Mouse (Mus musculus) lung, embryonic 14.5 days (tissue): ENCODE results near the gene Mlip. TPM values are rescaled to one million over a fixed set of nuclear protein-coding genes. Genes with fewer than 3 reads are reported as not detected.

Experiments
- ATAC-seq: fragments of 200-750 bp; cut with Nextera tagmentation; 2 replicates; pipeline ENCODE4 v1.8.0; 2017; ENCODE audit warnings: mild to moderate bottlenecking, moderate TSS enrichment, moderate library complexity; ENCODE audit not compliant: insufficient read depth
- DNase-seq: peaks from one replicate; pipeline ENCODE4 v3.0.0-alpha.2; 2015
- H3K27ac ChIP-seq: fragments of 300-500 bp; sonication (generic); 2 replicates; pipeline ENCODE4 v1.5.1; 2014; ENCODE audit warnings: low read depth, mild to moderate bottlenecking, moderate library complexity
- H3K27me3 ChIP-seq: fragments of 300-500 bp; sonication (generic); 2 replicates; pipeline ENCODE4 v1.6.1; 2014; ENCODE audit warnings: low read length, control low read depth; ENCODE audit not compliant: insufficient read depth
- H3K36me3 ChIP-seq: fragments of 300-500 bp; sonication (generic); 2 replicates; pipeline ENCODE4 v1.6.1; 2014; ENCODE audit warnings: control low read depth; ENCODE audit not compliant: insufficient read depth
- H3K4me1 ChIP-seq: fragments of 300-500 bp; sonication (generic); 2 replicates; pipeline ENCODE4 v1.6.1; 2014; ENCODE audit warnings: antibody characterized with exemption, control low read depth; ENCODE audit not compliant: insufficient read depth
- H3K4me2 ChIP-seq: fragments of 300-500 bp; sonication (generic); 2 replicates; pipeline ENCODE4 v1.6.1; 2014; ENCODE audit warnings: mild to moderate bottlenecking
- H3K4me3 ChIP-seq: fragments of 300-500 bp; sonication (generic); 2 replicates; pipeline ENCODE4 v1.5.1; 2014; ENCODE audit warnings: low read depth, low read length
- H3K9ac ChIP-seq: fragments of 300-500 bp; sonication (generic); 2 replicates; pipeline ENCODE4 v1.6.1; 2014
- H3K9me3 ChIP-seq: fragments of 300-500 bp; sonication (generic); 2 replicates; pipeline ENCODE4 v1.6.1; 2016; ENCODE audit warnings: low read depth, low read length, control low read depth
- CTCF ChIP-seq: IDR thresholded peaks from 2 replicates; pipeline ENCODE4 v1.5.1; 2016; ENCODE audit warnings: antibody characterized with exemption, low read depth
- WGBS: fragments of 180-500 bp; shearing (Covaris S2); extraction: QIAGEN DNeasy Blood & Tissue Kit; methylation state at CpG from one replicate; pipeline ENCODE4 v1.1.7; 2014; 5-methylcytosine and 5-hydroxymethylcytosine counted together
- polyA plus RNA-seq: library from polyadenylated mRNA; unstranded; fragments of >200 nt; fragmentation: Nextera tagmentation; extraction: Ambion mirVana; gene quantifications from 2 replicates; pipeline ENCODE4 v1.2.1, GENCODE M21; 2014

Gene Mlip
- polyA plus RNA-seq, 1 experiment from 2014 or later, result 1.0 TPM

GRCm38 (mm10) chr9:77251511-77252112 is 101.2 kb downstream of the Mlip start:
- TF ChIP-seq CTCF, result no peak
- H3K9me3 ChIP-seq, result no peaks in the 10 kb centered on the region
- no peaks in the 10 kb centered on the region for H3K27me3 ChIP-seq
- H3K4me2 ChIP-seq, result no peak overlapping the region
- H3K9ac ChIP-seq, result no peak overlapping the region
- H3K36me3 ChIP-seq, result no peaks in the 10 kb centered on the region
- no peaks in the 10 kb centered on the region for H3K4me1 ChIP-seq
- WGBS, result 76% methylated on average over 18 of the region's 18 CpGs
- H3K4me3 ChIP-seq, result no peak overlapping the region
- DNase-seq, result no peak
- H3K27ac ChIP-seq, result no peak overlapping the region
- ATAC-seq, result no peak

- Histone ChIP-seq H3K4me2 (no peak overlapping the region), H3K36me3 (no peaks in the 10 kb centered on the region), H3K9me3 (no peaks in the 10 kb centered on the region), H3K9ac (no peak overlapping the region), H3K27ac (no peak overlapping the region), H3K27me3 (no peaks in the 10 kb centered on the region), H3K4me3 (no peak overlapping the region), H3K4me1 (no peaks in the 10 kb centered on the region)
- no peak for TF ChIP-seq CTCF
- no peak for ATAC-seq
- DNase-seq, result no peak
- 56% methylated on average over 1 of the region's 1 CpGs for WGBS
Measured at GRCm38 (mm10) chr9:77198250-77198649, 154.5 kb downstream of the Mlip start.

GRCm38 (mm10) chr9:77179486-77179885 is 173.3 kb downstream of the Mlip start:
- 83% methylated on average over 3 of the region's 3 CpGs for WGBS
- H3K9me3 ChIP-seq, result no peaks in the 10 kb centered on the region
- no peak overlapping the region for H3K4me2 ChIP-seq
- no peaks in the 10 kb centered on the region for H3K4me1 ChIP-seq
- ATAC-seq, result no peak
- no peak overlapping the region for H3K4me3 ChIP-seq
- DNase-seq, result no peak
- no peak overlapping the region for H3K9ac ChIP-seq
- TF ChIP-seq CTCF, result no peak
- H3K36me3 ChIP-seq, result no peaks in the 10 kb centered on the region
- H3K27me3 ChIP-seq, result no peaks in the 10 kb centered on the region
- no peak overlapping the region for H3K27ac ChIP-seq

GRCm38 (mm10) chr9:77175870-77176269 is 176.9 kb downstream of the Mlip start:
- Histone ChIP-seq H3K4me1 (no peaks in the 10 kb centered on the region), H3K9me3 (no peaks in the 10 kb centered on the region), H3K4me3 (no peak overlapping the region), H3K27ac (no peak overlapping the region), H3K4me2 (no peak overlapping the region), H3K9ac (no peak overlapping the region), H3K36me3 (no peaks in the 10 kb centered on the region), H3K27me3 (no peaks in the 10 kb centered on the region)
- no peak for TF ChIP-seq CTCF
- WGBS, result 69% methylated on average over 3 of the region's 3 CpGs
- DNase-seq (no peak), ATAC-seq (no peak)

GRCm38 (mm10) chr9:77172044-77172443 is 180.7 kb downstream of the Mlip start:
- Histone ChIP-seq H3K4me1 (no peaks in the 10 kb centered on the region), H3K9ac (no peak overlapping the region), H3K36me3 (no peaks in the 10 kb centered on the region), H3K27ac (peak overlapping the region; percentile 34; the same call in 1 of the 2 replicates), H3K4me2 (no peak overlapping the region), H3K4me3 (no peak overlapping the region), H3K27me3 (no peaks in the 10 kb centered on the region), H3K9me3 (no peaks in the 10 kb centered on the region)
- 45% methylated on average over 5 of the region's 5 CpGs for WGBS
- no peak for TF ChIP-seq CTCF
- DNase-seq (peak; percentile 57), ATAC-seq (peak; percentile 86)

GRCm38 (mm10) chr9:77165877-77166276 is 186.9 kb downstream of the Mlip start:
- DNase-seq, result no peak
- WGBS, result 66% methylated on average over 6 of the region's 6 CpGs
- no peak overlapping the region for H3K27ac ChIP-seq

GRCm38 (mm10) chr9:77161764-77162163 is 191.0 kb downstream of the Mlip start:
- no peak for DNase-seq
- Histone ChIP-seq H3K4me3 (no peak overlapping the region), H3K9ac (no peak overlapping the region), H3K36me3 (no peaks in the 10 kb centered on the region), H3K27me3 (no peaks in the 10 kb centered on the region), H3K4me2 (no peak overlapping the region), H3K4me1 (no peaks in the 10 kb centered on the region), H3K27ac (no peak overlapping the region), H3K9me3 (no peaks in the 10 kb centered on the region)
- no peak for ATAC-seq
- no peak for TF ChIP-seq CTCF
- 72% methylated on average over 5 of the region's 5 CpGs for WGBS

More at GRCm38 (mm10) chr9:77165877-77166276, 186.9 kb downstream of the Mlip start:
- TF ChIP-seq CTCF, result no peak
- ATAC-seq, result no peak
- H3K9me3 ChIP-seq, result no peaks in the 10 kb centered on the region
- no peaks in the 10 kb centered on the region for H3K36me3 ChIP-seq
- H3K4me2 ChIP-seq, result no peak overlapping the region
- H3K4me3 ChIP-seq, result no peak overlapping the region
- no peak overlapping the region for H3K9ac ChIP-seq
- no peaks in the 10 kb centered on the region for H3K27me3 ChIP-seq
- H3K4me1 ChIP-seq, result no peaks in the 10 kb centered on the region
